Mouse (Mus musculus) liver, embryonic 16.5 days (tissue): ENCODE measurements around the gene Lrrc46. TPM values are rescaled to one million over a fixed set of nuclear protein-coding genes. Genes with fewer than 3 reads are reported as not detected.

Source experiments
- ATAC-seq: fragments of 200-750 bp; cut with Nextera tagmentation; 2 replicates; pipeline ENCODE4 v1.8.0; 2017; ENCODE audit warnings: low read depth, mild to moderate bottlenecking, moderate number of reproducible peaks, moderate library complexity
- H3K27ac ChIP-seq: fragments of 300-500 bp; sonication (generic); 2 replicates; pipeline ENCODE4 v1.5.1; 2014; ENCODE audit warnings: mild to moderate bottlenecking, low read length
- H3K27me3 ChIP-seq: fragments of 300-500 bp; sonication (generic); 2 replicates; pipeline ENCODE4 v1.6.1; 2014; ENCODE audit warnings: low read depth, low read length, mixed read lengths; ENCODE audit not compliant: control insufficient read depth, insufficient read depth
- H3K36me3 ChIP-seq: fragments of 300-500 bp; sonication (generic); 2 replicates; pipeline ENCODE4 v1.6.1; 2014; ENCODE audit warnings: mild to moderate bottlenecking; ENCODE audit not compliant: control insufficient read depth, insufficient read depth
- H3K4me1 ChIP-seq: fragments of 300-500 bp; sonication (generic); 2 replicates; pipeline ENCODE4 v1.6.1; 2014; ENCODE audit warnings: low read depth, low read length, mixed read lengths; ENCODE audit not compliant: control insufficient read depth
- H3K4me2 ChIP-seq: fragments of 300-500 bp; sonication (generic); 2 replicates; pipeline ENCODE4 v1.6.1; 2014; ENCODE audit warnings: low read depth, low read length, mixed read lengths
- H3K4me3 ChIP-seq: fragments of 300-500 bp; sonication (generic); 2 replicates; pipeline ENCODE4 v1.5.1; 2014; ENCODE audit warnings: low read depth, mild to moderate bottlenecking, low read length
- H3K9ac ChIP-seq: fragments of 300-500 bp; sonication (generic); 2 replicates; pipeline ENCODE4 v1.6.1; 2014; ENCODE audit warnings: low read depth, low read length
- H3K9me3 ChIP-seq: fragments of 300-500 bp; sonication (generic); replicated peaks from 2 replicates; pipeline ENCODE4 v1.6.1; 2016; ENCODE audit warnings: low read length; ENCODE audit not compliant: control insufficient read depth
- WGBS: fragments of 180-500 bp; shearing (Covaris S2); extraction: QIAGEN DNeasy Blood & Tissue Kit; methylation state at CpG from one replicate; pipeline ENCODE4 v1.1.7; 2014; ENCODE audit not compliant: insufficient replicate concordance; 5-methylcytosine and 5-hydroxymethylcytosine counted together
- microRNA-seq: library from miRNA; unstranded; fragments of <30 nt; microRNA quantifications from one replicate; pipeline ENCODE4, GENCODE M21; 2016
- polyA plus RNA-seq: library from polyadenylated mRNA; unstranded; fragments of >200 nt; fragmentation: Nextera tagmentation; extraction: Ambion mirVana; gene quantifications from 2 replicates; pipeline ENCODE4 v1.2.1, GENCODE M21; 2015

Gene Lrrc46
- polyA plus RNA-seq, 1 experiment from 2014 or later = 0.41 TPM

DNA sequence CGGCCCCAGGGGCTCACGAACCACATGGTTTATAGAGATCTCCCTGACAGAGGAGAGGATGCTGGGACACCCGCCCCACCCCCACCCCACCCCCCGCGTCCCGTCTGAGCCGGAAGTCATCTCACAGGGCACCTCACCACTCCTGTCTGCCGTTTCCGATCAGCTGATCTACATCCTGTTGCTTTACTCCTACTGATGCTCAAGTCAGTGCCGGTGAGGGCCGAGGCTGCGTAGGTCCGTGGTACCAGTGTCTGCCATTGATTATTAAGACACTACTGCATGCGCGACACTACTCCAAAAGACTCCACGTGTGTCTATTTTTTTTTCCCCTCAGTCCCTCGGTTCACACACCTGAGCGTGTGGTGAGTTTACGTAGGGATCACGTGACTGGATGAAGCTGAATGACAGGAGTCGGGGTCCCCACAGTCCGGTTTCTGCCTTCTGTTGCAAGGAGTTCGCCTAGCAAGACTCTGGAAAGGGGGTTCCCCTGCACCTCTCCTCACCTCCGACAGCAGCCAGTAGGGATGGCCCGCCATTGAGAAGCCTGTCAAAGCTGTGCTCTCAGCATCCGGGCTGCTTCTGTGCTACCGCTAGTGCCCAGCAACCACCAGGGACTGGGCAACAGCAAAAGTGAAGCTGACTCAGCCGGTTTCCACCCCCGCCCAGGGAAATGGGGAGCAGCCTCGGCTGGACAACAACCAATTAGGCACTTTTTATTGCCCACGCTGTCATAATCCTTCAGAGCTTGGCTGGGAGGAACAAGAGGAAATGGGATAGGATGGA is 53.1 kb downstream of the Lrrc46 start:
- Histone ChIP-seq H3K9me3 (no peaks in the 10 kb centered on the region), H3K4me1 (peaks cover 2% of the 10 kb centered on the region; the same call in 1 of the 2 replicates), H3K4me3 (no peak overlapping the region), H3K27me3 (peaks cover 27% of the 10 kb centered on the region), H3K4me2 (0 out of 2 replicates have a peak overlapping the region, but pooled peaks have one; percentile 2), H3K27ac (no peak overlapping the region), H3K36me3 (no peaks in the 10 kb centered on the region), H3K9ac (no peak overlapping the region)
- peak; percentile 28; the same call in 1 of the 2 replicates for ATAC-seq
- WGBS = 5% methylated on average over 31 of the region's 31 CpGs

DNA sequence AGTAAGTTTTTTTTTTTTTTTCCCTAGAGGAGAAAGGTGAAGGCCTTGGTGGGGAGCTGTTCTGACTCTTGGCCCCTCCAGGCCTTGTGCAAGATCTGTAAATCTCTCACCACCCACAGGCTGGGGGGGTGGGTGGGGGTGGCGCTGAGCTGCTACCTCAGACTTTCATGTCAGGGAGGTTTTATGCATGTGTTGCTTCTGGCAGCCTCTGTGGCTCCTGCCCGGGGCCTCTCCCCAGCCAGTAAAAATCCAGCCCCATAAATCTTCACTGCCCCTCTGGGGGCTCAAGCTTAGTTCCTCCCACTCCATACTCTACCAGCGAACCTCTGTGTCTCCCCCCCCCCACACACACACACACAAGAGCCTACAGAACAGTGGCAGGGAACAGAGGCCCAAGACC is 54.7 kb downstream of the Lrrc46 start:
- ATAC-seq = no peak
- no peak overlapping the region for H3K4me2 ChIP-seq
- no peaks in the 10 kb centered on the region for H3K36me3 ChIP-seq
- no peak overlapping the region for H3K27ac ChIP-seq
- no peak overlapping the region for H3K9ac ChIP-seq
- no peaks in the 10 kb centered on the region for H3K9me3 ChIP-seq
- peaks cover 27% of the 10 kb centered on the region for H3K27me3 ChIP-seq
- H3K4me1 ChIP-seq = peaks cover 2% of the 10 kb centered on the region; the same call in 1 of the 2 replicates
- 45% methylated on average over 3 of the region's 3 CpGs for WGBS
- H3K4me3 ChIP-seq = no peak overlapping the region

DNA sequence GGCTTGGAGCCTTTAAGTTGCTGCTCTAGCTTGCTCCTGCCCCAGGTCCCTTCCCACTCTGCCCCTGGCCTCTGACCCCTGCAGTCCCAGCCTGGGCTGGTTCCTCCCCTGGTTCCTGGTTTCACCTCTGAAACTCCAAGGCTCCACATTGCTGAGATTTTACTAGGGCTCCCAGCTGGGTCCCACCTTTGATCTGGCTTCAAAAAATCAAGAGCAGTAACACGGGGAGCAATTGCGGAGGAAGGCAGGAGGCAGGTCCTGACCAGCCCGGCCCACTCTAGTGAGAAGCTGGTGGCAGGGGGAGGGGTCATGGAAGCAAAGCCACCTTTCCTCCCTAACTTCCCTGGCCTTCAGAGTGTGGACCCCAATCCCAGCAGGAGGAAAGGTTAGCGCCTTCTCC is 56.3 kb downstream of the Lrrc46 start:
- no peaks in the 10 kb centered on the region for H3K9me3 ChIP-seq
- no peak overlapping the region for H3K4me3 ChIP-seq
- no peaks in the 10 kb centered on the region for H3K36me3 ChIP-seq
- 50% methylated on average over 4 of the region's 4 CpGs for WGBS
- H3K4me2 ChIP-seq = no peak overlapping the region
- H3K27me3 ChIP-seq = peaks cover 27% of the 10 kb centered on the region
- no peak for ATAC-seq
- peaks cover 5% of the 10 kb centered on the region; the same call in 1 of the 2 replicates for H3K4me1 ChIP-seq
- no peak overlapping the region for H3K9ac ChIP-seq
- H3K27ac ChIP-seq = no peak overlapping the region

Small RNAs within 50 kb of the gene (microRNA-seq; reads per million reads assigned to microRNA genes)
- gene Mir8103 = 2.2 reads per million

Other genes starting within 250 kb of the Lrrc46 start
- gene Nfe2l1, start 211.4 kb downstream of the Lrrc46 start, polyA plus RNA-seq = 19.7 and 20.1 TPM in 2 replicates
- 24.0 and 25.7 TPM in 2 replicates for gene Copz2, start 191.5 kb downstream of the Lrrc46 start, polyA plus RNA-seq
- gene Cdk5rap3, start 124.9 kb downstream of the Lrrc46 start, polyA plus RNA-seq = 36.9 and 38.8 TPM in 2 replicates
- gene Prr15l, start 113.3 kb downstream of the Lrrc46 start, polyA plus RNA-seq = 4.8 and 7.1 TPM in 2 replicates
- gene Pnpo, start 97.4 kb downstream of the Lrrc46 start, polyA plus RNA-seq = 688 and 719 TPM in 2 replicates
- gene Sp2, start 58.4 kb downstream of the Lrrc46 start, polyA plus RNA-seq = 15.8 and 18.6 TPM in 2 replicates
- gene Sp6, start 28.0 kb downstream of the Lrrc46 start, polyA plus RNA-seq = not detected in 2 replicates
- gene Scrn2, start 11.5 kb downstream of the Lrrc46 start, polyA plus RNA-seq = 11.1 and 12.2 TPM in 2 replicates
- gene Mrpl10, start 153 bp upstream of the Lrrc46 start, polyA plus RNA-seq = 28.8 and 33.5 TPM in 2 replicates
- 2.6 and 3.6 TPM in 2 replicates for gene Osbpl7, start 9.2 kb upstream of the Lrrc46 start, polyA plus RNA-seq
- 0.15 and 0.18 TPM in 2 replicates for gene Tbx21, start 73.9 kb upstream of the Lrrc46 start, polyA plus RNA-seq
- 0.84 and 1.1 TPM in 2 replicates for gene Tbkbp1, start 110.1 kb upstream of the Lrrc46 start, polyA plus RNA-seq
- 14.5 and 15.9 TPM in 2 replicates for gene Kpnb1, start 146.5 kb upstream of the Lrrc46 start, polyA plus RNA-seq
- gene Npepps, start 239.2 kb upstream of the Lrrc46 start, polyA plus RNA-seq = 20.7 and 23.4 TPM in 2 replicates